ENCODE assay signal across 8 mouse cellular contexts in the genomic region with DNA sequence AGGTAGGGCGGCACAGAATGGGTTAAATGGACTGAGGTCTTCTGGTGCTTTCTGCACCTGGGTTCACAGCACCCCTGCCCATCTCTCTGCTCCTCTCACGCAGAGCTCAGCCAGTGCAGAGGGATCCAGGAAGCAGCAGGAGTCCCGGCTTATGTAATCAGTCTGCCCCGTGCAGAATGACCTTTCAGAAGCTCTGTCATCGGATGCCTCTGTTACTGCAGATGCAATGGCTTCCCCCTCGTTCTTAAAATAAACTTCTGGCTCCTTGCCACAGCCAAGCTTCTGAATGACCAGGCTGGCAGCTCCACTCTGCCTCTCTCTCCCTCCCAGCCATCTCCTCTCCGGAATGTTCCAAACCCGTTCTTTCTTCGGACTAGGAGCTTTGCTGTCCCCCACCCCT.
DNase-seq lines count a peak whose midpoint lies in the region; ATAC-seq and TF ChIP-seq lines count a peak whose summit lies in the region.

No protein-coding gene starts in this region.

- TF ChIP-seq EP300 in liver, postnatal 0 days (IDR thresholded peaks at IDR 0.05; ENCODE audit: low read depth): no peak

- H3K4me2 ChIP-seq in liver, postnatal 0 days (ENCODE audit: low read depth, low read length): no peak overlapping the region

- H3K27ac ChIP-seq in liver, postnatal 0 days (ENCODE audit: low read depth): no peak overlapping the region

- H3K36me3 ChIP-seq in liver, postnatal 0 days (replicated peaks; ENCODE audit: insufficient read depth, low read length): no peaks in the 10 kb centered on the region

- H3K9me3 ChIP-seq in liver, postnatal 0 days (ENCODE audit: low read length): no peaks in the 10 kb centered on the region

- 19% methylated on average over 9 of the region's 9 CpGs for WGBS in liver, postnatal 0 days (ENCODE audit: insufficient replicate concordance)

- no peaks in the 10 kb centered on the region for H3K27me3 ChIP-seq in liver, postnatal 0 days (ENCODE audit: insufficient read depth, low read length)

- DNase-seq in urinary bladder, adult 18-20 months (ENCODE audit: low spot score in 2 of 2): peak; percentile 7 to 10
- no peak for DNase-seq in urinary bladder, adult 2 months (ENCODE audit: low spot score)
- peak; percentile 77 to 89 for DNase-seq in frontal cortex, adult 2 months (ENCODE audit: extremely low spot score in 1 of 2, low spot score in 1 of 2)
- DNase-seq in heart, postnatal 25 days (ENCODE audit: low spot score): peak; percentile 29
- peak; percentile 71 for DNase-seq in layer of hippocampus, adult 11-12 months (ENCODE audit: low spot score)
- peak; percentile 18 for DNase-seq in liver, postnatal 0 days
- DNase-seq in ovary, postnatal 14 days (ENCODE audit: low spot score): peak; percentile 19
- no peak for DNase-seq in natural killer cell, adult 2 months (ENCODE audit: low spot score in 2 of 2)

- H3K4me3 ChIP-seq in liver, postnatal 0 days (ENCODE audit: low read depth, low read length): no peak overlapping the region

- no peak overlapping the region for H3K9ac ChIP-seq in liver, postnatal 0 days (replicated peaks)

- peak; percentile 65 for ATAC-seq in liver, postnatal 0 days

- no peaks in the 10 kb centered on the region for H3K4me1 ChIP-seq in liver, postnatal 0 days (ENCODE audit: insufficient read depth)

- TF ChIP-seq CTCF in liver, postnatal 0 days (IDR thresholded peaks at IDR 0.05; ENCODE audit: low read depth): no peak

- intact Hi-C loops in heart, postnatal 25 days (cut with DNase I): no loop called here

Comparison
In these comparisons a context has a peak if more than half of its experiments do, and no peak if none do; other contexts are left out.
1. DNase-seq: peak in urinary bladder, adult 18-20 months (2 of 2), frontal cortex, adult 2 months (2 of 2), heart, postnatal 25 days (single experiment), layer of hippocampus, adult 11-12 months (single experiment), liver, postnatal 0 days (single experiment) and ovary, postnatal 14 days (single experiment); none in urinary bladder, adult 2 months (single experiment) and natural killer cell, adult 2 months (0 of 2).